Mouse (Mus musculus) midbrain, embryonic 14.5 days (tissue): ENCODE results near the gene Nek10. TPM values are rescaled to one million over a fixed set of nuclear protein-coding genes. Genes with fewer than 3 reads are reported as not detected.
A peak's percentile ranks its signal among the peaks of the same experiment; 100 is the strongest.

Experiments used
- ATAC-seq: fragments of 200-750 bp; cut with Nextera tagmentation; 2 replicates; pipeline ENCODE4 v1.8.0; 2017; ENCODE audit warnings: moderate number of reproducible peaks, moderate library complexity; ENCODE audit not compliant: low FRiP score, low TSS enrichment
- DNase-seq: peaks from one replicate; pipeline ENCODE4 v3.0.0-alpha.2; 2015
- H3K27ac ChIP-seq: fragments of 300-500 bp; sonication (generic); replicated peaks from 2 replicates; pipeline ENCODE4 v1.5.1; 2014; ENCODE audit warnings: mild to moderate bottlenecking, low read depth, low read length, moderate library complexity
- H3K27me3 ChIP-seq: fragments of 300-500 bp; sonication (generic); 2 replicates; pipeline ENCODE4 v1.6.1; 2014; ENCODE audit warnings: low read length, control low read depth, mixed read lengths; ENCODE audit not compliant: control insufficient read depth, insufficient read depth
- H3K36me3 ChIP-seq: fragments of 300-500 bp; sonication (generic); 2 replicates; pipeline ENCODE4 v1.6.1; 2014; ENCODE audit warnings: low read length, control low read depth; ENCODE audit not compliant: control insufficient read depth, insufficient read depth
- H3K4me1 ChIP-seq: fragments of 300-500 bp; sonication (generic); 2 replicates; pipeline ENCODE4 v1.6.1; 2014; ENCODE audit warnings: mild to moderate bottlenecking, antibody characterized with exemption, low read length, control low read depth; ENCODE audit not compliant: control insufficient read depth, insufficient read depth
- H3K4me2 ChIP-seq: fragments of 300-500 bp; sonication (generic); 2 replicates; pipeline ENCODE4 v1.6.1; 2014; ENCODE audit warnings: mild to moderate bottlenecking, low read length, moderate library complexity
- H3K4me3 ChIP-seq: fragments of 300-500 bp; sonication (generic); replicated peaks from 2 replicates; pipeline ENCODE4 v1.5.1; 2014; ENCODE audit warnings: low read depth, low read length
- H3K9ac ChIP-seq: fragments of 300-500 bp; sonication (generic); replicated peaks from 2 replicates; pipeline ENCODE4 v1.6.1; 2014; ENCODE audit warnings: mild to moderate bottlenecking, low read length, moderate library complexity
- H3K9me3 ChIP-seq: fragments of 300-500 bp; sonication (generic); 2 replicates; pipeline ENCODE4 v1.6.1; 2016; ENCODE audit warnings: low read length, control low read depth, mixed read lengths; ENCODE audit not compliant: control insufficient read depth
- WGBS: fragments of 180-500 bp; shearing (Covaris S2); extraction: QIAGEN DNeasy Blood & Tissue Kit; methylation state at CpG from one replicate; pipeline ENCODE4 v1.1.7; 2014; 5-methylcytosine and 5-hydroxymethylcytosine counted together
- polyA plus RNA-seq: library from polyadenylated mRNA; unstranded; fragments of >200 nt; fragmentation: Nextera tagmentation; extraction: Ambion mirVana; gene quantifications from 2 replicates; pipeline ENCODE4 v1.2.1, GENCODE M21; 2014

The Nek10 gene
- polyA plus RNA-seq, 1 experiment from 2014 or later = 0.04 TPM

- no peaks in the 10 kb centered on the region for H3K27me3 ChIP-seq
- WGBS = 77% methylated on average over 5 of the region's 5 CpGs
- H3K36me3 ChIP-seq = peaks cover 7% of the 10 kb centered on the region; the same call in 1 of the 2 replicates
- H3K9me3 ChIP-seq = no peaks in the 10 kb centered on the region
- H3K4me3 ChIP-seq = no peak overlapping the region
- H3K4me1 ChIP-seq = no peaks in the 10 kb centered on the region
- H3K27ac ChIP-seq = no peak overlapping the region
- ATAC-seq (0 out of 2 replicates have a peak, but pooled peaks have one; percentile 40), DNase-seq (no peak)
- H3K9ac ChIP-seq = no peak overlapping the region
- H3K4me2 ChIP-seq = no peak overlapping the region
Observed at GRCm38 (mm10) chr14:14804518-14805212, 1.4 kb downstream of the Nek10 start.

DNA sequence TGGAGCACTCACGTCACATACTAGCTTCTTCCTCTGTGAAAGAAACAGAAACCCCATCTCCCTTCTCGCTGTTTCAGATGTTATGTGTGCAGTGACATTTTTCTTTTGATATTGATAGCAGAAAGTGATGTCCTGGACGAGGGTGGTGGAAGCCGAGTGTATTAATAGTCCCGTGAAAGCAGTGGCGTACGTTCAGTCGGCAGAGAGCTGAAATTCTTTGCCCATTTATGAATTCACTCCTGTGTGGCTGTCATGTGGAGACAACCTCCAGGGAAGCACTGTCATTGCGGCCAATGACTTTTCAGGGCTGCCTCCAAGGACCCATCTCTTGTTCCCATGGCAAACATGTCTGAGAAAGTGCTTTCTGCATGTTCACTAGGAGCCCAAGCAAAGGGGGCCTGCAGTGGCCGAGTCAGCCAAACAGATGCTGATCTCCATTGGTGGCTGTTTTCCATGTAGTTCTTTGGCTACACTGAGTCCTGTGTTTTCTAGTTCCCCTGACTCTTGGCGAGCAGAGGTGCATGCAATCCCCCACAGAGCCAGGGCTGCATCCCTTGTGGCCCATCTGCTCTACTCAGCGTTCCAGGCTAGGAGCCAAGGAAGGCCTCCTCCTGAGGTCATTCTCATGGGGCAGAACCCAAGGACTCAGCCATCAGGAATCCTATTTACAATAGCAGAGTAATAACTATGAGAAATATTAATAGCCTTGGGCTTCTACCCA is 29.5 kb downstream of the Nek10 start:
- no peaks in the 10 kb centered on the region for H3K27me3 ChIP-seq
- ATAC-seq = no peak

DNA sequence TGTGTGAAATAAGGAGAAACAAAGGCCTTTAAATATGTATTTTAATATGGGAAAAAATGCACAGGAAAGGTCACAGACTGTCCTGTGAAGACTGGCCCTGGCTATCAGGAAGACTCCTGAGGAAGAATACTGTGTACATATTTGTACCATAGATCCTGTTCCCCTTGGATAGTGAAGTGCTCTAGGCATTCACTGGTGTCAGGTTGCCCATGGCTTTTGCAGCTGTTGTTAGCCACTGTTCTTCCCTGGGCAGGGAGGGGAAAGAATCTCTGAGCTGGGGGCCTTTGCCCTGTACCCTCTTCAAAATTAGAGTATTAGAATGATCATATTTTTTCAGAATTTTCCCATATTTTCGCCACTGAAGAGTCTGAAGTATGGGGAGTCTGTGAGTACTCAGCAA is 30.3 kb downstream of the Nek10 start:
- 92% methylated on average over 1 of the region's 1 CpGs for WGBS
- Histone ChIP-seq H3K36me3 (no peaks in the 10 kb centered on the region), H3K9me3 (no peaks in the 10 kb centered on the region), H3K9ac (no peak overlapping the region), H3K4me2 (no peak overlapping the region), H3K4me3 (no peak overlapping the region), H3K27me3 (no peaks in the 10 kb centered on the region), H3K4me1 (no peaks in the 10 kb centered on the region), H3K27ac (no peak overlapping the region)
- ATAC-seq = no peak
- no peak for DNase-seq

More for the DNA sequence above, 29.5 kb downstream of the Nek10 start:
- H3K4me1 ChIP-seq = no peaks in the 10 kb centered on the region
- H3K36me3 ChIP-seq = no peaks in the 10 kb centered on the region
- H3K27ac ChIP-seq = no peak overlapping the region
- WGBS = 80% methylated on average over 12 of the region's 12 CpGs
- no peaks in the 10 kb centered on the region for H3K9me3 ChIP-seq
- H3K9ac ChIP-seq = no peak overlapping the region
- no peak for DNase-seq
- no peak overlapping the region for H3K4me2 ChIP-seq
- no peak overlapping the region for H3K4me3 ChIP-seq

- Histone ChIP-seq H3K9me3 (no peaks in the 10 kb centered on the region), H3K4me2 (no peak overlapping the region), H3K27ac (no peak overlapping the region), H3K36me3 (no peaks in the 10 kb centered on the region), H3K9ac (no peak overlapping the region), H3K4me3 (no peak overlapping the region), H3K4me1 (no peaks in the 10 kb centered on the region), H3K27me3 (no peaks in the 10 kb centered on the region)
- DNase-seq (no peak), ATAC-seq (no peak)
- WGBS = 91% methylated on average over 2 of the region's 2 CpGs
Observed at GRCm38 (mm10) chr14:14834266-14834665, 31.1 kb downstream of the Nek10 start.

- H3K27me3 ChIP-seq = no peaks in the 10 kb centered on the region
- DNase-seq (no peak), ATAC-seq (no peak)
- no peak overlapping the region for H3K27ac ChIP-seq
- no peak overlapping the region for H3K9ac ChIP-seq
- no peaks in the 10 kb centered on the region for H3K4me1 ChIP-seq
- H3K36me3 ChIP-seq = no peaks in the 10 kb centered on the region
- H3K9me3 ChIP-seq = no peaks in the 10 kb centered on the region
- no peak overlapping the region for H3K4me3 ChIP-seq
- WGBS = 85% methylated on average over 4 of the region's 4 CpGs
- H3K4me2 ChIP-seq = no peak overlapping the region
Observed at GRCm38 (mm10) chr14:14837627-14838026, 34.4 kb downstream of the Nek10 start.

- Histone ChIP-seq H3K36me3 (no peaks in the 10 kb centered on the region), H3K4me3 (no peak overlapping the region), H3K9ac (no peak overlapping the region), H3K4me2 (no peak overlapping the region), H3K27me3 (no peaks in the 10 kb centered on the region), H3K4me1 (no peaks in the 10 kb centered on the region), H3K9me3 (no peaks in the 10 kb centered on the region), H3K27ac (no peak overlapping the region)
- ATAC-seq = no peak
- DNase-seq = no peak
- 52% methylated on average over 1 of the region's 1 CpGs for WGBS
Observed at GRCm38 (mm10) chr14:14838109-14838508, 34.9 kb downstream of the Nek10 start.

DNA sequence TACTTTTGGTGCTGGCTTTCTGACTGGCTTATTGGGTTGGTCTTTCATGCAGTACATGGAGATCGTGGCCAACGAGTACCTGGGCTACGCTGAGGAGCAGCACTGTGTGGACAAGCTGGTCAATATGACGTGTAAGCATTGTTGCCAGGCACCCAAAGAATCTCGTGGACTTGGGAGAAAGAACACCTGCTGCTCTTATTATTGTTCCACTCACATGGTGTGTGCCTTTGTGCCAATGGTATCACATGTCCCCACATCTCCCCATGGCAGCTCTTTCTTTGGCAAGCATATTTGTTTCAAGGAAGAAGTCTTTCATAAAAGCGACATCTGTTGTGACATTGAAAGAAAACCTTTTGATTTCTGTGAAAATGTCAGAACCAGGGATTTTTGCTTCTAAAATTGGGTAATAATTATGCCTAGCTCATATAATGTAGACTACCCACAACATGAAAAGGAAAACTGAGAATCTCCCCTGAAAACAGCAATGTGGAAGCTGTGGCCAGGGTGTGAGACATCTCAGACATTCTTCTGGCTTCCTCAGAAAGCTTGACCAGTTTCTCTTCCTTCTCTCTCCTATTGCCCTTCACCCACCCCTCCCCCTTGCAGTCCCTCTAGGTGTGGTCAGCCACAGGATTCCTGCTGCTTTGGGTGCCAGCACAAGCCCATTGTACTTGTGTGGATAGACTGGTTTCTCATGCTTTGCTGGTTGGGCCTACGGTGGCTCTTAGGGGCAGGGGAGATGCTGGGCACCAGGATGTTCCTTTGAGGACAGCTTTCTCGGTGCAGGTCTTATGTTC is 39.7 kb downstream of the Nek10 start:
- Histone ChIP-seq H3K9ac (no peak overlapping the region), H3K36me3 (no peaks in the 10 kb centered on the region), H3K4me3 (no peak overlapping the region), H3K27me3 (no peaks in the 10 kb centered on the region), H3K9me3 (no peaks in the 10 kb centered on the region), H3K27ac (no peak overlapping the region), H3K4me1 (no peaks in the 10 kb centered on the region), H3K4me2 (no peak overlapping the region)
- 85% methylated on average over 8 of the region's 8 CpGs for WGBS
- DNase-seq = no peak
- no peak for ATAC-seq

DNA sequence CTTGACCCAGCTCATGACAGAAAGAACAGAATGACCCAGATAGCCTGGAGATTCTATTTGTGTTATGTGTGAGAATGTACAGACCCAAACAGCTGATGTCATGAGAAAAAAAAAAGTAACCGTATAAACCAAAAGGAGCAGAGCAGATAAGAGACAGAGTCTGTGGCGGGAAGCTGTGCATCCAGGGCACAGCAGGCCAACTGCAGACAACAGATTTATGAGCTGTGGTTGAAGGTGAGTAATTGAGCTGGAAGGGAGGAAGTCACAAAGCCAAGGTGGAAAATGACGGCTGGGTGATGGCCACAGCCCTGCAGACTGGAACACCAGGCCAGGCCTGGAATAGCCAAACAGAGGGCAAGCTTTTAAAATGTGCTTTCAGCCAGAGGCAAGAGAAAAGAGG is 49.6 kb downstream of the Nek10 start:
- no peak overlapping the region for H3K4me2 ChIP-seq
- no peak for ATAC-seq
- WGBS = 70% methylated on average over 3 of the region's 3 CpGs

More for the DNA sequence above, 49.6 kb downstream of the Nek10 start:
- H3K36me3 ChIP-seq = no peaks in the 10 kb centered on the region
- no peak overlapping the region for H3K4me3 ChIP-seq
- no peaks in the 10 kb centered on the region for H3K9me3 ChIP-seq
- no peak overlapping the region for H3K9ac ChIP-seq
- H3K27ac ChIP-seq = no peak overlapping the region
- DNase-seq = no peak
- H3K27me3 ChIP-seq = no peaks in the 10 kb centered on the region
- H3K4me1 ChIP-seq = no peaks in the 10 kb centered on the region
